Mouse (Mus musculus): Measurements from ENCODE around the gene Lyl1. TPM values are rescaled to one million over a fixed set of nuclear protein-coding genes. Genes with fewer than 3 reads are reported as not detected.

The Lyl1 gene
- total RNA-seq (2021): 1 to 10 TPM in 1 of 2 experiments, under 1 TPM in 1; 0.73 to 1.6 TPM
- long read RNA-seq, experiment 1, partial matches to known transcripts: 0 of 2 reads
- long read RNA-seq, experiment 1, other reads (novel, unspliced or antisense): 1 of 2 reads
- long read RNA-seq, experiment 2: 0 reads

- peak; percentile 36 for DNase-seq (ENCODE audit: low spot score)
Observed at GRCm38 (mm10) chr8:84700941-84701911, at the start of gene Lyl1. Gene Lyl1, plus strand, starts transcription at chr8:84701457.

GRCm38 (mm10) chr8:84653092-84653631 lies 48.1 kb upstream of the Lyl1 start:
- DNase-seq (ENCODE audit: low spot score): no peak

- DNase-seq (ENCODE audit: low spot score): no peak
Observed at GRCm38 (mm10) chr8:84654597-84654996, 46.7 kb upstream of the Lyl1 start.

GRCm38 (mm10) chr8:84655336-84656190 lies 45.7 kb upstream of the Lyl1 start:
- DNase-seq (ENCODE audit: low spot score): no peak

- DNase-seq (ENCODE audit: low spot score): no peak
Observed at GRCm38 (mm10) chr8:84656191-84656525, 45.1 kb upstream of the Lyl1 start.

GRCm38 (mm10) chr8:84656641-84657126 lies 44.6 kb upstream of the Lyl1 start:
- peak; percentile 55 for DNase-seq (ENCODE audit: low spot score)

GRCm38 (mm10) chr8:84657203-84657602 lies 44.1 kb upstream of the Lyl1 start:
- no peak for DNase-seq (ENCODE audit: low spot score)

- DNase-seq (ENCODE audit: low spot score): no peak
Observed at GRCm38 (mm10) chr8:84657680-84658079, 43.6 kb upstream of the Lyl1 start.

- DNase-seq (ENCODE audit: low spot score): no peak
Observed at GRCm38 (mm10) chr8:84658951-84659350, 42.3 kb upstream of the Lyl1 start.

- peak; percentile 43 for DNase-seq (ENCODE audit: low spot score)
Observed at GRCm38 (mm10) chr8:84659936-84660818, 41.1 kb upstream of the Lyl1 start.

GRCm38 (mm10) chr8:84660819-84661457 lies 40.3 kb upstream of the Lyl1 start:
- peak; percentile 40 for DNase-seq (ENCODE audit: low spot score)

GRCm38 (mm10) chr8:84661458-84661871 lies 39.8 kb upstream of the Lyl1 start:
- peak; percentile 93 for DNase-seq (ENCODE audit: low spot score)

GRCm38 (mm10) chr8:84661961-84662571 lies 39.2 kb upstream of the Lyl1 start:
- DNase-seq (ENCODE audit: low spot score): peak; percentile 38

- peak; percentile 98 for DNase-seq (ENCODE audit: low spot score)
Observed at GRCm38 (mm10) chr8:84662581-84663065, 38.6 kb upstream of the Lyl1 start, which contains the start of gene Ier2. Gene Ier2, minus strand, starts transcription at chr8:84662852.

- peak; percentile 99 for DNase-seq (ENCODE audit: low spot score)
Observed at GRCm38 (mm10) chr8:84663483-84664327, 37.6 kb upstream of the Lyl1 start.

GRCm38 (mm10) chr8:84664566-84665384 lies 36.5 kb upstream of the Lyl1 start:
- DNase-seq (ENCODE audit: low spot score): peak; percentile 76

- DNase-seq (ENCODE audit: low spot score): no peak
Observed at GRCm38 (mm10) chr8:84665385-84665893, 35.8 kb upstream of the Lyl1 start.

All from gastrocnemius, adult 18-20 months (tissue).